Comparison of ENCODE assay signal across 21 mouse cellular contexts in the genomic region with DNA sequence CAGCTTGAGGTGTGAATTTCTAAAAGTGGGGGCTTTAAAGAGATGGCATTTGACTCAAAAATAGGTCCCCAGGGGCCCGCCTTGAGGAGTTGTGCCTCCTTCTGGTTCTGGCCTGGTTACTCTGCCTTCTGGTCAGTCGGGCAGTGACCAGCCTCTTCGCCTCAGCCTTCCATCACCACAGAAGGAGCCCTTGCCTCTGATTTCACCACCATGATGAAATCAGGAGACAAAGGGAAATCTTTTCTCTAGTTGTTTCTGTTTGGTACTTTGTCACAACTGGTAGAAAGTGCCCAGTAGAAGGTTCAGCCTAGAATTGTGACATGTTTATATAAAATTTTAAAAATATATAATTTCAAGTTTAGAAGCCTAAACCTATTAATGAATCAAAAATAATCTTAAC.
DNase-seq lines count a peak whose midpoint lies in the region; TF ChIP-seq lines count a peak whose summit lies in the region.
"Had no signal": no experiment of that assay in that cellular context is flagged by ENCODE, and none has a peak within 500 bp of the region (broad histone marks: within the 10 kb centered on the region; RNA-seq: fewer than 3 reads in every experiment).

No protein-coding gene starts in this region.

- no peak overlapping the region for H3ac ChIP-seq in myocyte (ENCODE audit: control insufficient read depth, insufficient read length)

- no peak overlapping the region for H3K4me2 ChIP-seq in myocyte (ENCODE audit: low read depth)

- no peaks in the 10 kb centered on the region for H3K36me3 ChIP-seq in myocyte (ENCODE audit: control insufficient read depth, insufficient read depth)
- H3K36me3 ChIP-seq: G1E had no signal

- H3K4me3 ChIP-seq in myocyte: no peak overlapping the region

- H3K27me3 ChIP-seq in myocyte (ENCODE audit: control insufficient read depth, insufficient read depth, insufficient read length): no peaks in the 10 kb centered on the region
- H3K27me3 ChIP-seq: CH12.LX, Patski had no signal

- no peak for TF ChIP-seq POLR2A in myocyte (IDR thresholded peaks at IDR 0.05; ENCODE audit: insufficient read length, low read depth)

- H3K79me2 ChIP-seq in myocyte (ENCODE audit: control insufficient read depth, insufficient read depth): no peaks in the 10 kb centered on the region

- DNase-seq in MN1 (ENCODE audit: low spot score) (peak; percentile 15), adipocyte (ENCODE audit: low spot score) (peak; percentile 64)
- DNase-seq in thymus, adult 18-20 months: no peak
- DNase-seq in kidney, adult 18-20 months: no peak
- DNase-seq in yolk sac, embryonic 10.5 days (ENCODE audit: low spot score): no peak
- DNase-seq: adrenal gland, adult 2 months; adrenal gland, adult 8-10 months; adrenal gland, postnatal 10 days; adrenal gland, postnatal 14 days; adrenal gland, postnatal 25 days; adrenal gland, postnatal 36 days; B cell, adult 2 months; cerebellum, adult 11 months; cerebellum, adult 11-12 months; cerebellum, adult 18-20 months; cerebellum, adult 2 months; cerebellum, adult 8-10 months had no signal

TF ChIP-seq in myocyte, 11 proteins besides CTCF, POLR2A, EP300 and RAD21:
- TF ChIP-seq REST (IDR thresholded peaks at IDR 0.05; ENCODE audit: insufficient read depth, insufficient read length): no peak
- TF ChIP-seq CEBPB (IDR thresholded peaks at IDR 0.05; ENCODE audit: insufficient read depth, poor library complexity, severe bottlenecking): peak; percentile 71; the same call in 1 of the 2 replicates

Comparison
In these comparisons a context has a peak if more than half of its experiments do, and no peak if none do; other contexts are left out.
1. DNase-seq: peak in MN1 (single experiment) and adipocyte (single experiment); none in thymus, adult 18-20 months (0 of 2), kidney, adult 18-20 months (single experiment) and yolk sac, embryonic 10.5 days (single experiment).